Mouse (Mus musculus): ENCODE measurements at regions not wholly inside any gene's neighbourhood (a gene's known extent, or its start where the extent isn't known, plus 50 kb on each side); places are given as distances from the start of the nearest gene placed in this dataset.

GRCm38 (mm10) chr8:128039341-128040064 is 318.9 kb upstream of the Nrp1 start:
- ATAC-seq (ENCODE audit: low TSS enrichment), result no peak

GRCm38 (mm10) chr8:128042877-128043276 is 315.5 kb upstream of the Nrp1 start:
- ATAC-seq (ENCODE audit: low TSS enrichment), result no peak

- ATAC-seq (ENCODE audit: low TSS enrichment), result no peak
Measured at GRCm38 (mm10) chr8:128043392-128043791, 315.0 kb upstream of the Nrp1 start.

GRCm38 (mm10) chr8:128056251-128056650 is 302.2 kb upstream of the Nrp1 start:
- no peak for ATAC-seq (ENCODE audit: low TSS enrichment)

- ATAC-seq (ENCODE audit: low TSS enrichment), result no peak
Measured at GRCm38 (mm10) chr8:128057845-128058244, 300.6 kb upstream of the Nrp1 start.

GRCm38 (mm10) chr8:128059817-128060216 is 298.6 kb upstream of the Nrp1 start:
- no peak for ATAC-seq (ENCODE audit: low TSS enrichment)

- no peak for ATAC-seq (ENCODE audit: low TSS enrichment)
Measured at GRCm38 (mm10) chr8:128064211-128064610, 294.2 kb upstream of the Nrp1 start.

GRCm38 (mm10) chr8:128065127-128065526 is 293.3 kb upstream of the Nrp1 start:
- no peak for ATAC-seq (ENCODE audit: low TSS enrichment)

- no peak for ATAC-seq (ENCODE audit: low TSS enrichment)
Measured at GRCm38 (mm10) chr8:128065964-128066680, 292.3 kb upstream of the Nrp1 start.

GRCm38 (mm10) chr8:128069749-128070148 is 288.7 kb upstream of the Nrp1 start:
- peak; percentile 31; the same call in 1 of the 2 replicates for ATAC-seq (ENCODE audit: low TSS enrichment)

GRCm38 (mm10) chr8:128075566-128075965 is 282.8 kb upstream of the Nrp1 start:
- ATAC-seq (ENCODE audit: low TSS enrichment), result no peak

GRCm38 (mm10) chr8:128076226-128076625 is 282.2 kb upstream of the Nrp1 start:
- ATAC-seq (ENCODE audit: low TSS enrichment), result no peak

GRCm38 (mm10) chr8:128078740-128079139 is 279.7 kb upstream of the Nrp1 start:
- ATAC-seq (ENCODE audit: low TSS enrichment), result no peak

- ATAC-seq (ENCODE audit: low TSS enrichment), result no peak
Measured at GRCm38 (mm10) chr8:128085800-128086199, 272.6 kb upstream of the Nrp1 start.

GRCm38 (mm10) chr8:128087500-128087899 is 270.9 kb upstream of the Nrp1 start:
- no peak for ATAC-seq (ENCODE audit: low TSS enrichment)

GRCm38 (mm10) chr8:128092826-128093225 is 265.6 kb upstream of the Nrp1 start:
- ATAC-seq (ENCODE audit: low TSS enrichment), result no peak

GRCm38 (mm10) chr8:128095451-128095850 is 263.0 kb upstream of the Nrp1 start:
- ATAC-seq (ENCODE audit: low TSS enrichment), result no peak

GRCm38 (mm10) chr8:128097601-128098000 is 260.8 kb upstream of the Nrp1 start:
- no peak for ATAC-seq (ENCODE audit: low TSS enrichment)

- ATAC-seq (ENCODE audit: low TSS enrichment), result no peak
Measured at GRCm38 (mm10) chr8:128103380-128103779, 255.0 kb upstream of the Nrp1 start.

- ATAC-seq (ENCODE audit: low TSS enrichment), result no peak
Measured at GRCm38 (mm10) chr8:128106569-128106968, 251.8 kb upstream of the Nrp1 start.

GRCm38 (mm10) chr8:128107041-128107440 is 251.4 kb upstream of the Nrp1 start:
- no peak for ATAC-seq (ENCODE audit: low TSS enrichment)

- ATAC-seq (ENCODE audit: low TSS enrichment), result peak; percentile 74
Measured at GRCm38 (mm10) chr8:128109036-128109435, 249.4 kb upstream of the Nrp1 start.

GRCm38 (mm10) chr8:128111132-128111531 is 247.3 kb upstream of the Nrp1 start:
- ATAC-seq (ENCODE audit: low TSS enrichment), result no peak
